Mouse (Mus musculus): ENCODE measurements at regions not wholly inside any gene's neighbourhood (a gene's known extent, or its start where the extent isn't known, plus 50 kb on each side); places are given as distances from the start of the nearest gene placed in this dataset.

- Histone ChIP-seq H3K4me1 (replicated peaks; ENCODE audit: control insufficient read depth, insufficient read depth, low read length) (no peaks in the 10 kb centered on the region; the same call in 1 of the 2 replicates), H3K9ac (ENCODE audit: low read length) (no peak overlapping the region), H3K27ac (ENCODE audit: low read length) (no peak overlapping the region), H3K9me3 (ENCODE audit: control insufficient read depth, low read length) (no peaks in the 10 kb centered on the region), H3K27me3 (ENCODE audit: control insufficient read depth, insufficient read depth, low read depth, low read length) (no peaks in the 10 kb centered on the region), H3K4me2 (ENCODE audit: low read depth, low read length) (no peak overlapping the region), H3K36me3 (ENCODE audit: control insufficient read depth, insufficient read depth, low read length) (no peaks in the 10 kb centered on the region), H3K4me3 (ENCODE audit: low read length) (no peak overlapping the region)
- ATAC-seq (ENCODE audit: low read depth), result no peak
- whole genome bisulfite sequencing, result 80% methylated on average over 2 of the region's 2 CpGs
Measured at GRCm38 (mm10) chr14:33865746-33866145, 57.6 kb upstream of the Gdf10 start.

DNA sequence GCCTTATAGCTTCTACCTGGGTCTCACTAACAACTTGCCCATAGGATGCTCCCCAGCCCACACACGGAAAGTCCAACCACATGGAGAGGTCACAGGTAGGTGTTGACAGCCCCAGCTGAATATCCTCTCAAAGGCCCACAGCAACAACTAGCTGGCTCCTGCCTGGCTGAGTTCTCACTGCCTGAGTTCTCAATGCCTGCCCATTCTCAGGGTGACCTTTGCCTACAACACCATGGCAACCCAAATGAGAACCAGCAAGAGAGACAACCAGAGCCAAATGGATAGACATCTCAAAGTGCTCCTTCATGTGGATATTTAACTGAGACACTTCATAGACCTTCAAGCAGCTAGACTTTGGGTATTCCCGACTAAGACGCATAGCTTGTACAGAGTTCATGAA lies 55.7 kb upstream of the Gdf10 start:
- no peak for ATAC-seq (ENCODE audit: low read depth)
- Histone ChIP-seq H3K9me3 (ENCODE audit: control insufficient read depth, low read length) (no peaks in the 10 kb centered on the region), H3K4me3 (ENCODE audit: low read length) (no peak overlapping the region), H3K27ac (ENCODE audit: low read length) (no peak overlapping the region), H3K4me2 (ENCODE audit: low read depth, low read length) (no peak overlapping the region), H3K9ac (ENCODE audit: low read length) (no peak overlapping the region), H3K4me1 (replicated peaks; ENCODE audit: control insufficient read depth, insufficient read depth, low read length) (no peaks in the 10 kb centered on the region; the same call in 1 of the 2 replicates), H3K27me3 (ENCODE audit: control insufficient read depth, insufficient read depth, low read depth, low read length) (no peaks in the 10 kb centered on the region), H3K36me3 (ENCODE audit: control insufficient read depth, insufficient read depth, low read length) (no peaks in the 10 kb centered on the region)
- WGBS, result 82% methylated on average over 3 of the region's 3 CpGs

Data from lung, embryonic 16.5 days (tissue).